Mouse (Mus musculus) ES-E14 (cell line): ENCODE measurements around the gene Sacs.

Source experiments
- HCFC1 ChIP-seq: IDR thresholded peaks from 2 replicates; pipeline ENCODE4 v1.6.1; 2012; ENCODE audit warnings: low read length, inconsistent platforms, borderline replicate concordance; ENCODE audit not compliant: insufficient read depth
- MAFK ChIP-seq: IDR thresholded peaks from 2 replicates; pipeline ENCODE4 v1.6.1; 2014; ENCODE audit warnings: mild to moderate bottlenecking, low read depth, low read length, inconsistent platforms; ENCODE audit not compliant: insufficient read depth
- ZC3H11A ChIP-seq: IDR thresholded peaks from 2 replicates; pipeline ENCODE4 v1.6.1; 2012; ENCODE audit warnings: low read depth, mild to moderate bottlenecking, inconsistent platforms, low read length, borderline replicate concordance
- ZNF384 ChIP-seq: IDR thresholded peaks from 2 replicates; pipeline ENCODE4 v1.6.1; 2012; ENCODE audit warnings: low read depth, low read length, inconsistent platforms

DNA sequence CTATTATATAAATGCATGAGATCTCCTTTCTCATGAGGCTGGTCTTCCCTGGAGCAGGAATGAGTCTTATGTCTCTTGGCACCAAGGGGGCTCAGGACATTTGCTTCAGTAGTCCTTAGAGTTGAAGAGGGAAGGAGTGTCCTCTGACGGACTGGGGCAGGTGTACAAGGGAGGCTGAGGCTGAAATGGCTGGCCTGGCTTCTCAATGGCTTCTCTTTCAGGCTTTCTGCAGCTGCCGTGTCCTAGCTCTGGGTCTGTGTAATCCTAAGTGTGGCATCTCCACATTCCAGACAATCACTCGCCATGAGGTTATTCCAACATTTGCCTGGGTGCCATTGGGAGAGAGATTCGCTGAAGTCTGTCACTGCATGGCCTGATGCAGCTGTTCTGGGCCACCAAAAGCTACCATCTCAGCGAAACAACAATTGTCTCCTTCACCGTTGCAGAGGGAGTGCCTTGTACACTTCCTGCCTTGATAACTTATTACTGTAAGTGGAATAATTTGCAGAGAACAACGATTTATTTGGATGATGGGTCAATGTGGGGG is 9.2 kb upstream of the Sacs start:
- TF ChIP-seq ZNF384, result no peak
- TF ChIP-seq HCFC1, result no peak
- TF ChIP-seq ZC3H11A, result no peak
- TF ChIP-seq MAFK, result no peak
